Mouse (Mus musculus) gastrocnemius, postnatal 10 days (tissue): ENCODE measurements around the gene Zdhhc3. TPM values are rescaled to one million over a fixed set of nuclear protein-coding genes. Genes with fewer than 3 reads are reported as not detected.

ENCODE experiments used
- total RNA-seq, 2 experiments: library from RNA; stranded (reverse); gene quantifications; 2 replicates each; pipeline ENCODE4 v1.2.3; 2021

Gene Zdhhc3
- total RNA-seq, 2 experiments from 2014 or later: 43.3 to 46.9 TPM

Other genes with a start within 250 kb of the Zdhhc3 start
- 10 to 100 TPM; 46.6 to 60.7 TPM for gene Zfp445, start 247.2 kb downstream of the Zdhhc3 start, total RNA-seq
- gene Zkscan7, start 227.5 kb downstream of the Zdhhc3 start, total RNA-seq: 1 to 10 TPM; 4.9 to 6.1 TPM
- 1 to 10 TPM; 4.6 to 6.3 TPM for gene Zfp105, start 190.1 kb downstream of the Zdhhc3 start, total RNA-seq
- 10 to 100 TPM; 14.6 to 15.6 TPM for gene 1110059G10Rik, start 162.2 kb downstream of the Zdhhc3 start, total RNA-seq
- gene Kif15, start 162.2 kb downstream of the Zdhhc3 start, total RNA-seq: 1 to 10 TPM; 7.9 to 8.1 TPM
- 10 to 100 TPM; 12.8 to 12.9 TPM for gene Tmem42, start 91.9 kb downstream of the Zdhhc3 start, total RNA-seq
- gene Tgm4, start 78.5 kb downstream of the Zdhhc3 start, total RNA-seq: under 1 TPM; 0.38 to 0.49 TPM
- gene Exosc7, start within 50 bp of the Zdhhc3 start, total RNA-seq: 10 to 100 TPM; 18.7 to 24.0 TPM
- gene Clec3b, start 37.7 kb upstream of the Zdhhc3 start, total RNA-seq: 100 to 1,000 TPM in 1 of 2 experiments, 10 to 100 TPM in 1; 92.5 to 112 TPM
- gene Cdcp1, start 102.8 kb upstream of the Zdhhc3 start, total RNA-seq: not detected
- gene Tmem158, start 147.6 kb upstream of the Zdhhc3 start, total RNA-seq: 1 to 10 TPM; 6.9 to 8.2 TPM